Mouse (Mus musculus) heart, embryonic 12.5 days (tissue): Measurements from ENCODE around the gene Mstn. TPM values are rescaled to one million over a fixed set of nuclear protein-coding genes. Genes with fewer than 3 reads are reported as not detected.

Source experiments
- polyA plus RNA-seq: library from polyadenylated mRNA; unstranded; fragments of >200 nt; fragmentation: Nextera tagmentation; extraction: Ambion mirVana; gene quantifications from 2 replicates; pipeline ENCODE4 v1.2.1, GENCODE M21; 2016

Mstn gene
- polyA plus RNA-seq, 1 experiment from 2014 or later = 13.1 TPM

Other genes with a start within 250 kb of the Mstn start
- gene Inpp1, start 244.0 kb upstream of the Mstn start, polyA plus RNA-seq = 17.1 and 17.7 TPM in 2 replicates
- 28.2 and 31.9 TPM in 2 replicates for gene Hibch, start 216.7 kb upstream of the Mstn start, polyA plus RNA-seq
- gene 1700019D03Rik, start 41.5 kb upstream of the Mstn start, polyA plus RNA-seq = 0.92 TPM in 2 replicates
- gene 1700019A02Rik, start 126.0 kb downstream of the Mstn start, polyA plus RNA-seq = not detected in 2 replicates
- gene Pms1, start 235.4 kb downstream of the Mstn start, polyA plus RNA-seq = 13.4 and 15.5 TPM in 2 replicates
- gene Ormdl1, start 235.5 kb downstream of the Mstn start, polyA plus RNA-seq = 40.4 and 44.8 TPM in 2 replicates
- not detected in 2 replicates for gene Gm28778, start 235.5 kb downstream of the Mstn start, polyA plus RNA-seq